Mouse (Mus musculus) kidney, adult 2 months (tissue): Measurements from ENCODE around the gene Dlg5.

Experiments
- CTCF ChIP-seq: fragments of 200-500 bp; conservative IDR thresholded peaks from 2 replicates; pipeline ENCODE4 v1.5.1; 2011; ENCODE audit warnings: low read depth, mild to moderate bottlenecking, control low read depth, low read length, moderate library complexity, mixed read lengths; ENCODE audit not compliant: insufficient read depth, insufficient read length
- POLR2A ChIP-seq: fragments of 200-500 bp; IDR thresholded peaks from one replicate; pipeline ENCODE4 v1.6.1; 2011; ENCODE audit warnings: low read depth, low read length, control low read depth

- no peak for TF ChIP-seq POLR2A
- TF ChIP-seq CTCF: no peak
Observed at GRCm38 (mm10) chr14:24275534-24275933, 29.8 kb upstream of the Dlg5 start.
